Mouse (Mus musculus) left cerebral cortex, postnatal 25 days (tissue): ENCODE measurements around the gene Mrpl21. TPM values are rescaled to one million over a fixed set of nuclear protein-coding genes. Genes with fewer than 3 reads are reported as not detected.

Experiments used
- DNase-seq, 2 experiments: peaks; one replicate each; pipeline ENCODE4 v3.0.0; 2022; ENCODE audit warnings: low spot score in 2 of 2, mixed read lengths in 1 of 2
- intact Hi-C: fragments of 180-260 bp; cut with DNase I; formaldehyde crosslinking; loops from one replicate; pipeline ENCODE4 v1.15.1; 2025
- total RNA-seq, 2 experiments: library from RNA; stranded (reverse); gene quantifications; 2 replicates each; pipeline ENCODE4 v1.2.3; 2021

The Mrpl21 gene
- total RNA-seq, 2 experiments from 2014 or later = 49.9 to 55.9 TPM

DNA sequence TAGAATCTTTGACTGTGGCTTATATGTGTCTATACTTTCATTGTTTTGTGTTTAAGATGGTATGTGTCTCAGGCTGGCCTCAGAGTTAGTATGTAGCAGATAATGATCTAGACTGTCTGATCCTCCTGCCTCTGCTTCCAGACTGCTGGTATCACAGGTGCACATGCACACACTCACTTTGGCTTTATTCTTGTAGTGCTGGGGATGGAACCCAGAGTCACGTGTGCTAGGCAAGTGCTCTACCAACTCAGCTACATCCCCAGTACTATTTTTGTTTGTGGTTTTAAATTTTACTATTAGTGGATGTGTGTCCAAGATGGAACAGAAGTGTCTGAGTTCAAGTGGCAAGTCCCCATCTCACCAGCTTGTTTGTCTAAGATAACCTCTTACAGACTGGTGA is 10.3 kb downstream of the Mrpl21 start:
- intact Hi-C loops = loop anchor here (1.0 to 5.0 kb wide), 2 partner anchors 59 to 158 kb away; no protein-coding TSS in a partner anchor

GRCm38 (mm10) chr19:3295245-3295644 is 12.5 kb downstream of the Mrpl21 start:
- intact Hi-C loops = no loop called here
- no peak for DNase-seq

More for the DNA sequence above, 10.3 kb downstream of the Mrpl21 start:
- no peak for DNase-seq

GRCm38 (mm10) chr19:3297034-3297433 is 14.3 kb downstream of the Mrpl21 start:
- intact Hi-C loops = no loop called here
- no peak for DNase-seq

DNA sequence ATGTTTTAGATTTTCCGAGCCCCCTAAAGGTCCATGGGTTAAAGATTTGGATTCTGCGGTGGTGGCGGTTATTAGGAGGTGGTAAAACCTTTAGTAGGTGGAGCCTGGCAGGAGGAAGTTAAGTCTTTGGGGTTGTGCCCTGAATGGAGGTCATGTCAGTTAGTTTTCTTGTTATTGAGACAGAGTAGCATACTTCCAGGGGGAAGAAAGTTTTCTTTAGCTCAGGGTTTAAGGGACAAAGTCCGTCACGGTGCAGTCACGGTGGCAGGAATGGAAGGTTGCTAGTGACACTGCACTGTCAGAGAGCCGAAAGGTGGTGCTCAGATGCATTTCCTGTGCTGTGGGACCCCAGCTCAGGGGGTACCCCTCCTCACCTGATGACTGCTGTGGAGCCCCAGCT is 15.1 kb downstream of the Mrpl21 start:
- intact Hi-C loops = no loop called here
- DNase-seq = no peak

DNA sequence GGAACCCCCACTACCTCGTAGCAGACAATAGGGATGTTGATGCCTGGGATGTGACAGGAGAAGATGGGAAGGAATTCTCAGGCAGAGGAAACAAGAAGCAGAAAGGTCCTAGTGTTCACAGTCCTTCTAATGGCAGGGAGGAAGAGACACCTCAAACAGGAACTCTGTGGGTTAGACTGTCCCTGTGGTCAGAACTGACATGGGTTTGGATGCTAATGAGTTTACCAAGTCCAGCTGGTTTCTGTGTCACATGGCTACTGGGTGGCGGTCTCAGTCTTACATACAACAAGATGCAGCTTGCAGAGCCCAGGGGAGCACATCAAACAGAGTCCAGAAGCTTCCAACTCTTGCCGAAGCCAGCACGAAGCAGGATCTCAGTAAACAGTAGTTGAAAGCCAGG is 21.3 kb downstream of the Mrpl21 start:
- intact Hi-C loops = no loop called here
- no peak for DNase-seq

DNA sequence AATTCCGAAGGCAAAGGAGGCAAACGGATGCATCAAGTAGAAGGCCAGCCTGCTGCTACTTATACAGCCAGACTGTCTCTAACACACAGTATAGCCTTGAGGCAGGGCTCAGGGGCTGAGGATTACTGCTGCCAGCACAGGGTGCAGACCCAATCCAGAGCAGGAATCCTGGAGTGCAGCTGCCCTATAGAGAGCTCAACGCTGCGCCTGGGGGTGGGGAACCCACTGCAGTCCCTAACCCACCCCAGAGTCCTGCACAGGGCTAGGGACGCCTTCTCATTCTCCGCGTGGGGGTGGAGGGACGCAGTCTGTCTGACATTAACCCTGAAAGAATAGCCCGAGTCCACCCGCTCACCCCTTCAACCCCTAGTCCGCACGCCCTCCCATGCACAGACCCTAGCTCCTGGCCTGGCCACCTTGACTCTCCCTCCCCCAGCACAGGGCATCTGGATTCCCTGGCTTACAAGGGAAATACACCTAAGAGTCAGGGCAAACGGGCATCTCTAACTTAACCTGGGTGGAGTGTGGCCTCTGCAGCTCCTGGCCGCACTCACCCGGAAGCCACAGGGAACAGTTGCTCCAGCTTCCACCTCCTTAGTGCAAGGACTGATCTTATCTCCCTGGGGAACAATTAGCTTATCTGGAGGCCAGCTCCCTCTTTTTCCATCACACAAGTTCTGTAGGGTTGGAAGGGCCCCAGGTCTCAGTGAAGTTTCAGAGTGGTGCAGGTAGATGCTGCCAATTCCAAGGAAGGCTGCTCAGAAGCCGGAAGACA is 24.7 kb downstream of the Mrpl21 start:
- no peak for DNase-seq
- intact Hi-C loops = no loop called here

- intact Hi-C loops = no loop called here
- no peak for DNase-seq
Observed at GRCm38 (mm10) chr19:3319341-3319740, 36.6 kb downstream of the Mrpl21 start.

- no peak for DNase-seq
- intact Hi-C loops = no loop called here
Observed at GRCm38 (mm10) chr19:3320086-3320485, 37.4 kb downstream of the Mrpl21 start.

DNA sequence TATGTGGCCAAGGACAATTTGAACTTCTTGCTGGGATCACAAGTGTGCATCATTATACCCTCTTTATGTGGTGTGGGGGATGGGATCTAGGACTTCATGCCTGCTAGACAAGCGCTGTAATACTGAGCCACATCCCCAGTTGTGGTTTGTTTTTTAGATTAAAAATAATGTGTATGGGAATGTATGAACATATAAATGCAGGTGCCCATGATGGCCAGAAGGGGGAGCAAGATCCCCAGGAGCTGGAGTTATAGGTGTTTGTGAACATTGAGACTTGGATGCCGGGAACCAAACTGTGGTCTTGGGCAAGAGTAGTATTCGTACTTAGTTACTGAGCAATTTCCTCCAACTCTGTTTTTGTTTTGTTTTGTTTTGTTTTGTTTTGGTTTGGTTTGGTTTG is 38.1 kb downstream of the Mrpl21 start:
- intact Hi-C loops = no loop called here
- no peak for DNase-seq

- intact Hi-C loops = no loop called here
- no peak for DNase-seq
Observed at GRCm38 (mm10) chr19:3321617-3322016, 38.9 kb downstream of the Mrpl21 start.

GRCm38 (mm10) chr19:3322261-3322969 is 39.7 kb downstream of the Mrpl21 start, which contains the start of gene Cpt1a:
Gene Cpt1a (plus strand): TSS chr19:3322334.
- intact Hi-C loops = no loop called here

GRCm38 (mm10) chr19:3323201-3323621 is 40.5 kb downstream of the Mrpl21 start:
- intact Hi-C loops = no loop called here
- peak; percentile 53 to 58 for DNase-seq

More at GRCm38 (mm10) chr19:3322261-3322969, 39.7 kb downstream of the Mrpl21 start, which contains the start of gene Cpt1a:
- peak in 1 of 2 experiments; percentile 16 for DNase-seq

DNA sequence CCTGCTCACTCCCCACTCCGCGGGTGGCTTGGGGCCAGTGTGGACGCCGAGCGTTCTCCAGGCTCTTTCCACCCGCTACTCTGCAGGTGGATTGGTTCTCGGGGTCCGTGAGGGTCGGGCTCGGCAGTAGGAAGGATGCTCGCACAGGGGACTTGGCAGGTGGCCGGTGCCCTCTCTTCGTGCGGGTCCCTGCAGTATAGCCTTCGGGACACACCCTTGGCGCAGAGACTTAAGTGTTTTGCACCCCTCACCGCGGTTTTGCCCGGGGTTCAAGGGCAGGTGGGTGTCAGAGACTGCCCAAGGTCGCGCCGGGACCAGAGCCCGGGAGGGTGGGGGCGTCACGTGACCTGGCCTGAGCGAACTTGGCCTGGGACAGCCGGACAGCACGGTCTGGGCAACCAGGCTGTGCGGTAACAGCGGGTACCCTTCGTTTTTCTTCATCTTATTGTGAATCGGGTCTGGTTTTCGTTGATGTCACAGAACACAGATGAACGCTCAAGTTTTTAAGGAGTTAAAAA is 41.1 kb downstream of the Mrpl21 start:
- intact Hi-C loops = no loop called here

GRCm38 (mm10) chr19:3324271-3324811 is 41.6 kb downstream of the Mrpl21 start:
- DNase-seq = peak in 1 of 2 experiments; percentile 6
- intact Hi-C loops = no loop called here

More for the DNA sequence above, 41.1 kb downstream of the Mrpl21 start:
- peak; percentile 24 to 29 for DNase-seq

GRCm38 (mm10) chr19:3324931-3325711 is 42.4 kb downstream of the Mrpl21 start:
- intact Hi-C loops = no loop called here
- peak; percentile 65 to 76 for DNase-seq

GRCm38 (mm10) chr19:3325771-3326478 is 43.2 kb downstream of the Mrpl21 start:
- intact Hi-C loops = no loop called here
- no peak for DNase-seq

- no peak for DNase-seq
- intact Hi-C loops = no loop called here
Observed at GRCm38 (mm10) chr19:3326479-3327047, 43.9 kb downstream of the Mrpl21 start.

DNA sequence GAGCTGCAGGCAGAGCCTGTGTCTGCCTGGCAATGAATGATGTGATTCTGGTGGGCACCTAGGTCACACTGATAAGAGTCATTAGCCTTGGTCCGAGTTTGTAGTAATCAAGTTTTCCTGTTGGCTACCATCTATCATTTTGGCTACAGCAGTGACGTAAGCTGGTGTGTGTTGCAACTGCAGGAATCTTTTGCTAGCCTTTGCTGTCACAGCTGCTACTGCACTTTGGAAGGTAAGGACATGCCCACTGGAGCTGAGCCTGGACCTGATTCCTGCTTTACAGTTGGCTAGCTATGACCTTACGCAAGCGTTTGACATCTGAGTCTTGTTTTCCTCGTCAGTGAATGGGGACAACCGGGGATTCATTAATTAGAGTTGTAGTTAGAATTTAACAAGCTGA is 50.5 kb downstream of the Mrpl21 start:
- no peak for DNase-seq
- intact Hi-C loops = no loop called here
